Mouse (Mus musculus): ENCODE results near the gene Rnf44. TPM values are rescaled to one million over a fixed set of nuclear protein-coding genes. Genes with fewer than 3 reads are reported as not detected.

Rnf44 gene
- polyA plus RNA-seq, 1 experiment from 2014 or later = 49.6 TPM

GRCm38 (mm10) chr13:54660877-54661276, 32.8 kb downstream of the Rnf44 start:
- TF ChIP-seq EP300 (optimal IDR thresholded peaks at IDR 0.05) (no peak), CTCF (IDR thresholded peaks at IDR 0.05; ENCODE audit: low read depth) (no peak)
- Histone ChIP-seq H3K27ac (replicated peaks) (no peak overlapping the region), H3K4me3 (ENCODE audit: low read depth, low read length) (no peak overlapping the region), H3K27me3 (ENCODE audit: control insufficient read depth, insufficient read depth, low read length) (no peaks in the 10 kb centered on the region), H3K36me3 (ENCODE audit: control insufficient read depth, insufficient read depth, low read length) (peaks cover 22% of the 10 kb centered on the region), H3K9ac (ENCODE audit: low read length) (no peak overlapping the region), H3K4me1 (replicated peaks; ENCODE audit: control insufficient read depth, insufficient read depth) (no peaks in the 10 kb centered on the region), H3K4me2 (replicated peaks; ENCODE audit: low read depth) (0 out of 2 replicates have a peak overlapping the region, but pooled peaks have one; percentile 25), H3K9me3 (ENCODE audit: control insufficient read depth, low read length) (no peaks in the 10 kb centered on the region)
- peak; percentile 59 for DNase-seq (ENCODE audit: low spot score)
- 56% methylated on average over 5 of the region's 5 CpGs for WGBS
- no peak for ATAC-seq (ENCODE audit: low FRiP score, low TSS enrichment)

DNA sequence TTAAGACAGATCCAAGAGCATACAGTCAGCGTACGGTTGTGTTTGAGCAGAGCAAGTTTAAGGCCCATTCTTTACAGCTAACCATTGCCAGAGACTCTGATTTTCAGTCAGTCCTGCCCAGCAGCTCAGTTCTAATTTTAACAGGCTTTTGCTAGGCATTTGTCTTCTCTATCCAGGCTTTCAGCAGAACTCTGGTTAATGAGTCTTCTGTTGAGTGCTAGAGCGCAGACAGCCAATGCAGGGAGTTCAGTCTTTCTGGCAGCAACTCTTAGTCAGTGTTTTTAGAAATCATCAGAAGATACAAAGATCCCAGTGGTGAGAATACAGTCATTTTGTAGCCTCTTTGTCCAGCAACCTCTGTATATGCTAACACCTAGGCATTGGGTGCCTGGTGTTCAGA, 43.2 kb downstream of the Rnf44 start:
- Histone ChIP-seq H3K9me3 (ENCODE audit: control insufficient read depth, low read length) (no peaks in the 10 kb centered on the region), H3K27ac (replicated peaks) (no peak overlapping the region), H3K4me1 (replicated peaks; ENCODE audit: control insufficient read depth, insufficient read depth) (no peaks in the 10 kb centered on the region), H3K9ac (ENCODE audit: low read length) (no peak overlapping the region), H3K4me3 (ENCODE audit: low read depth, low read length) (no peak overlapping the region), H3K4me2 (replicated peaks; ENCODE audit: low read depth) (no peak overlapping the region), H3K27me3 (ENCODE audit: control insufficient read depth, insufficient read depth, low read length) (no peaks in the 10 kb centered on the region), H3K36me3 (ENCODE audit: control insufficient read depth, insufficient read depth, low read length) (peaks cover 40% of the 10 kb centered on the region)
- ATAC-seq (ENCODE audit: low FRiP score, low TSS enrichment) = no peak
- DNase-seq (ENCODE audit: low spot score) = no peak
- TF ChIP-seq CTCF (IDR thresholded peaks at IDR 0.05; ENCODE audit: low read depth) (no peak), EP300 (optimal IDR thresholded peaks at IDR 0.05) (no peak)
- 94% methylated on average over 3 of the region's 3 CpGs for WGBS

- 96% methylated on average over 3 of the region's 3 CpGs for WGBS
- Histone ChIP-seq H3K27ac (replicated peaks) (no peak overlapping the region), H3K4me1 (replicated peaks; ENCODE audit: control insufficient read depth, insufficient read depth) (no peaks in the 10 kb centered on the region), H3K27me3 (ENCODE audit: control insufficient read depth, insufficient read depth, low read length) (no peaks in the 10 kb centered on the region), H3K4me2 (replicated peaks; ENCODE audit: low read depth) (no peak overlapping the region), H3K9ac (ENCODE audit: low read length) (no peak overlapping the region), H3K9me3 (ENCODE audit: control insufficient read depth, low read length) (no peaks in the 10 kb centered on the region), H3K36me3 (ENCODE audit: control insufficient read depth, insufficient read depth, low read length) (peaks cover 9% of the 10 kb centered on the region), H3K4me3 (ENCODE audit: low read depth, low read length) (no peak overlapping the region)
- DNase-seq (ENCODE audit: low spot score) (no peak), ATAC-seq (ENCODE audit: low FRiP score, low TSS enrichment) (no peak)
- no peak for TF ChIP-seq CTCF (IDR thresholded peaks at IDR 0.05; ENCODE audit: low read depth)
- no peak for TF ChIP-seq EP300 (optimal IDR thresholded peaks at IDR 0.05)
These were observed 58.7 kb downstream of the Rnf44 start for GRCm38 (mm10) chr13:54635011-54635410.

- no peaks in the 10 kb centered on the region for H3K27me3 ChIP-seq (ENCODE audit: control insufficient read depth, insufficient read depth, low read length)
- no peaks in the 10 kb centered on the region for H3K36me3 ChIP-seq (ENCODE audit: control insufficient read depth, insufficient read depth, low read length)
- ATAC-seq (ENCODE audit: low FRiP score, low TSS enrichment) (no peak), DNase-seq (ENCODE audit: low spot score) (no peak)
- H3K4me1 ChIP-seq (replicated peaks; ENCODE audit: control insufficient read depth, insufficient read depth) = no peaks in the 10 kb centered on the region
- WGBS = 27% methylated on average over 3 of the region's 3 CpGs
- no peak overlapping the region for H3K9ac ChIP-seq (ENCODE audit: low read length)
- TF ChIP-seq EP300 (optimal IDR thresholded peaks at IDR 0.05) = no peak
- TF ChIP-seq CTCF (IDR thresholded peaks at IDR 0.05; ENCODE audit: low read depth) = no peak
- H3K4me3 ChIP-seq (ENCODE audit: low read depth, low read length) = no peak overlapping the region
- H3K27ac ChIP-seq (replicated peaks) = no peak overlapping the region
- H3K4me2 ChIP-seq (replicated peaks; ENCODE audit: low read depth) = no peak overlapping the region
- no peaks in the 10 kb centered on the region for H3K9me3 ChIP-seq (ENCODE audit: control insufficient read depth, low read length)
These were observed 60.9 kb downstream of the Rnf44 start for GRCm38 (mm10) chr13:54632731-54633277.

Other genes starting within 250 kb of the Rnf44 start
- 50.0 and 52.4 TPM in 2 replicates for gene Thoc3, start 225.1 kb downstream of the Rnf44 start, polyA plus RNA-seq (2015; fragmentation: Nextera tagmentation; extraction: Ambion mirVana)
- gene Simc1, start 190.1 kb downstream of the Rnf44 start, polyA plus RNA-seq (2015; fragmentation: Nextera tagmentation; extraction: Ambion mirVana) = 2.6 and 2.8 TPM in 2 replicates
- gene 4833439L19Rik, start 128.5 kb downstream of the Rnf44 start, polyA plus RNA-seq (2015; fragmentation: Nextera tagmentation; extraction: Ambion mirVana) = 87.0 and 96.8 TPM in 2 replicates
- gene Arl10, start 118.9 kb downstream of the Rnf44 start, polyA plus RNA-seq (2015; fragmentation: Nextera tagmentation; extraction: Ambion mirVana) = 13.3 and 14.4 TPM in 2 replicates
- 51.2 and 53.5 TPM in 2 replicates for gene Nop16, start 103.8 kb downstream of the Rnf44 start, polyA plus RNA-seq (2015; fragmentation: Nextera tagmentation; extraction: Ambion mirVana)
- 282 and 289 TPM in 2 replicates for gene Higd2a, start 103.7 kb downstream of the Rnf44 start, polyA plus RNA-seq (2015; fragmentation: Nextera tagmentation; extraction: Ambion mirVana)
- gene Cltb, start 82.6 kb downstream of the Rnf44 start, polyA plus RNA-seq (2015; fragmentation: Nextera tagmentation; extraction: Ambion mirVana) = 156 and 160 TPM in 2 replicates
- 46.4 and 50.6 TPM in 2 replicates for gene Faf2, start 72.1 kb downstream of the Rnf44 start, polyA plus RNA-seq (2015; fragmentation: Nextera tagmentation; extraction: Ambion mirVana)
- gene Cdhr2, start 7.6 kb upstream of the Rnf44 start, polyA plus RNA-seq (2015; fragmentation: Nextera tagmentation; extraction: Ambion mirVana) = 1.8 and 3.1 TPM in 2 replicates
- gene Gprin1, start 56.0 kb upstream of the Rnf44 start, polyA plus RNA-seq (2015; fragmentation: Nextera tagmentation; extraction: Ambion mirVana) = 0.27 and 0.31 TPM in 2 replicates
- gene Sncb, start 72.7 kb upstream of the Rnf44 start, polyA plus RNA-seq (2015; fragmentation: Nextera tagmentation; extraction: Ambion mirVana) = 0.29 and 0.61 TPM in 2 replicates
- gene Eif4e1b, start 90.1 kb upstream of the Rnf44 start, polyA plus RNA-seq (2015; fragmentation: Nextera tagmentation; extraction: Ambion mirVana) = not detected in 2 replicates
- 15.4 and 16.8 TPM in 2 replicates for gene Tspan17, start 95.5 kb upstream of the Rnf44 start, polyA plus RNA-seq (2015; fragmentation: Nextera tagmentation; extraction: Ambion mirVana)